Mouse (Mus musculus) megakaryocyte, adult 5-6 weeks (primary cell): ENCODE results near the gene Trim12c. TPM values are rescaled to one million over a fixed set of nuclear protein-coding genes. Genes with fewer than 3 reads are reported as not detected.
"Not testable (repeated sequence)": the region's sequence is repeated elsewhere in the genome, so short reads cannot be mapped to it uniquely, and the experiment has no call there.

Experiments
- ATAC-seq: 2 replicates; pipeline ENCODE4 v1.8.0; 2016; ENCODE audit warnings: mild to moderate bottlenecking, inconsistent platforms; ENCODE audit not compliant: poor library complexity, severe bottlenecking
- total RNA-seq, 2 experiments: library from RNA; stranded (forward) in 1 of 2; stranded (reverse) in 1 of 2; fragments of 153-499, 151-499 nt in 1 of 2; fragments of 221-1000, 200-1000 nt in 1 of 2; gene quantifications; 2 replicates each; pipeline versions ENCODE4 v1.2.3 to v1.2.4; 2015 to 2017

The Trim12c gene
- total RNA-seq (2015) = 32.5 and 36.4 TPM in 2 replicates
- 51.5 and 51.8 TPM in 2 replicates for total RNA-seq (2017)

DNA sequence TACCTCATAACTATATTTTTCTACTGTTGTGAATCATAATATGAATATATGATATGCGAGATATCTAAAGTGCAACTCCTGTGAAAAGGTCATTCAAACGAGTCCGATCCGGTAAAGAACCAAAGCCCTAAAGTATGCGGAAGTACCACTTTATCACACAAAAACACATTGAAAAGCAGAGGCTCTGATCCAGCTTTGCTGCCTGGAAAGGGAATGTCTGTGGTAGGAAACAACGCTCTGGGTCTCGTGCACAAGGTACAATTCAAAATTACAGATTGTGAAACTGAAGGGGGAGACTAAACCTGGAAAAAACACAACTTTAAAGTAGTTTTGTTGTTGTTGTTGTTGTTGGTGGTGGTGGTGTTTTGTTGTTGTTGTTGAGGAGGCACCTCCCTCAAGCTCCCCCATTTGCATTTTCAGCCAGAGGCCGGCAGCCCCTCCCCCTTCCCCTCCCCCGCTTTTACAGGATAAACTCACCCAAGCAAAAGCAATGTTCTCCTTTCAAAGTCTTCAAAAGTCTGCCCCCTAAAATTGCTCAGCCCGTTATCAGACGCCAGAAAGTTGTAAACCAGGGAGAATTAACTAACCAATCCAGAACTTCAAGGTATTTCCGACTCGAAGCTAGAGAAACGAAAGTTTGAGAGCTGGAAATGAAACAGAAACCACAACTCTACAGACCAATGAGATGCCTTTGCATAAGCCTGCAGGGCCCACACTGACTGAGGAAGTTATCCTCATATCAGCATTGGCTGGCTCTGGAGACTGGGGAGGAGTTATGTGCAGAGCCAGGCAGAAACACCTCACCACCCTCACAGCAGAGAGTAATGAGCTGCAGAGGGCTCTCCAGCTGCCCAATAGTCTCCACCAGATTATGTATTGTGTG lies at the start of gene Trim12c:
Trim12c (minus strand) TSS at position 646 of the 883 bp plus-strand sequence.
- peak; percentile 91 for ATAC-seq

DNA sequence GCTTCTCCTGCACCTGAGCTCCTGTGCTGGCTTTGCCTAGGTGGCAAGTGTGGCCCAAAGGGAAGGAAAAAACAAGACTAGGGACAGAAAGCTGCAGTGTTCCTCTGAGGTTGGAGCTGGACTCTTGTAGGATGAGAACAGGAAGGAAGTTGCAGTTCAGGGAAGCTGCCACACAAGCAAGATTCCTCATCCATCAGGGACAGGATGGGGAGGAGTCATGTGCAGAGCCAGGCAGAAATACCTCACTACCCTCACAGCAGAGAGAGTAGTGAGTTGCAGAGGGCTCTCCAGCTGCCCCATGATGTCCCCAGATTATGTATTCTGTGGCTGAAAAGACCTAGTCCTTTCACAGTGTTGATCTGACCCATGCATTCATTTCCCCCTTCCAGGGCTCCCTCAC lies 48.0 kb upstream of the Trim12c start:
- ATAC-seq = peak; percentile 49

DNA sequence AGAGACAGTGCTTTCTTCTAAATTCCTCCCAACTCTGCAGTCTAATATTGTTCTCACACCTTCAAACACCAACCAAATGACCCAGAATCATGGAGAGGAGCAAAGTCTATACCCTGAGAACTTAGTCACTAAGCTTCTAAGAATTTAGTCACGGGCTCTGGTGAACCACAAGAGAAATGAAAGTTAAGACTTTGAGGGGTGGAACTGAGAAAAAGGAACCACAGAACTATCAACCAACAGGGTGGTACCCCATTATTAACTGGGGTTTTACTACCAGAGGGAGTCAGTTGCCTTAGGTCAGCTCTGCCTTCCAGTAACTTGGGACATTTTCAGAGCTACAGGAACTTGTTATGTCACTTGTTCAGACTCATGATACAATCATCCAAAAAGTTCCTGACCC lies 47.5 kb upstream of the Trim12c start, which contains the start of gene Trim30c:
Trim30c (minus strand) TSS at position 140 of the 400 bp plus-strand sequence.
- peak; percentile 85 for ATAC-seq

DNA sequence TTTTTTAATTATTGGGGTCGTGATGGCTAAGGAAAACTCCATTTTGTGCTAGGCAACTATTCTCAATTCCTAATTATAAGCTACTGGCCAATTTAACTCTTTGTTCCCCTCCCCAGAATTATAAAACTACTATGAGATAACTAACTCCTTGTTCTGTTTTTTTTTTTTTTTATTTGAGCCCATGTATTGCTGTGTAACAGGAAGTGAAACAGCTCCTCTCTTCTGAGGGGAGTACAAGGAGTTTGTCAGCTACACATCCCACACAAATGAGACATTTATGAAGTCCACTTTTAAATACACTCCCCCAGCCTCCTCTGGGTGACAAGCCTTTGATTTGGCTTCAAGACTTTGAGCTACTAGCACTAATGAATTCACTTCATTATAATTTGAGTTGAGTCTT lies 45.3 kb upstream of the Trim12c start:
- peak; percentile 58 for ATAC-seq

DNA sequence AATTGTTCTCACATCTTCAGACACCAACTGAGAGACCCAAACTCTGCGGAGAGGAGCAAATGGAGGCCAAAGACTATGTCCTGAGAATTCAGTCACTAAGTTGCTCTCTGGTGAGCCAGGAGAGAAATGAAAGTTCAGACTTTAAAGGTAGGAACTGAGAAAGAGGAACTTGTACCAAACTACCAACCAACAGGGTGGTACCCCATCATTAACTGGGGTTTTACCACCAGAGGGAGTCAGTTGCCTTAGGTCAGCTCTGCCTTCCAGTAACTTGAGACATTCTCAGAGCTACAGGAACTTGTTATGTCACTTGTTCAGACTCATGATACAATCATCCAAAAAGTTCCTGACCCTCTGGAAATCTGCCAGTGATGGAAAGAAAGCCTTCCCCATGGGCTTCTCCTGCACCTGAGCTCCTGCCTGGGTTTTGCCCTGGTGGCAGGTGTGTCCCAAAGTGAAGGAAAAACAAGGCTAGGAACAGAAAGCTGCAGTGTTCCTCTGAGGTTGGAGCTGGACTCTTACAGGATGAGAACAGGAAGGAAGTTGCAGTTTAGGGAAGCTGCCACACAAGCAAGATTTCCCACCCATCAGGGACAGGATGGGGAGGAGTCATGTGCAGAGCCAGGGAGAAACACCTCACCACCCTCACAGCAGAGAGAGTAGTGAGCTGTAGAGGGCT lies 16.7 kb upstream of the Trim12c start, which contains the start of gene Trim30b:
Trim30b (minus strand) TSS at position 149 of the 679 bp plus-strand sequence.
- peak; percentile 79 for ATAC-seq

DNA sequence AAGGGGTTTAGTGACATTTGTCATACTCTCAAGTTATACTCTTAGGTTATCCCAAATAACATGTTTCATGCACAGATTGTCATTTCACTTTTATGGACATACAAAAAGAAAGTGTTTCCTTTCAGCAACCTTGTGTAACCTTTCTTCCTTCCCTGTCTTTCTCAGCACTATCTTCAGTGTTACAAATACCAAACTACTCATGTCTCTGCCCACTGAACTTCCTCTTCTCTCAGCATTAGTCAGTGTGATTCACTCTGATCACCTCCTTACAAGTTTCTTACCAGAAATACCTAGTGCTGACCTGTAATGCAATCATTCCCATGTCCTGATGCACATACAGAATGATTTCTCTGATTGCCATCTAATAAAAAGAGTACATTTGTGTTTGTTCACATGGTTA lies 13.2 kb upstream of the Trim12c start:
- peak; percentile 59 for ATAC-seq

DNA sequence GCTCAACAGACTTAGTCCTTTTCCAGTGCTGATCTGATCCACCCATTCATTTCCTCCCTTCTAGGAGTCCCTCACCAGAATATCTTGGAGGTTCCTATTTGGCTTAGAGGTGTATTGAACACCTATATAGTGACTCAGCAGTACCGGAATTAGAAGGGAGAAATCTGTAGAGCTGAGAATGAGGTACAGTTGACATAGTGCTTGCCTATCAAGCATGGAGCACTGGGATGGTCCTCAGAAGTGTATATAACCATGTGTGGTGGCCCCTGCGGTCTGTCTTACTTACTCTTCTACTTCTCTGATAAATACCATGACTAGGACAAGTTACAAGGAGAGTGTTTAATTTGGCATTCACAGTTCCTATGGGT lies 422 bp upstream of the Trim12c start:
- no peak; the same call in 1 of the 2 replicates for ATAC-seq

DNA sequence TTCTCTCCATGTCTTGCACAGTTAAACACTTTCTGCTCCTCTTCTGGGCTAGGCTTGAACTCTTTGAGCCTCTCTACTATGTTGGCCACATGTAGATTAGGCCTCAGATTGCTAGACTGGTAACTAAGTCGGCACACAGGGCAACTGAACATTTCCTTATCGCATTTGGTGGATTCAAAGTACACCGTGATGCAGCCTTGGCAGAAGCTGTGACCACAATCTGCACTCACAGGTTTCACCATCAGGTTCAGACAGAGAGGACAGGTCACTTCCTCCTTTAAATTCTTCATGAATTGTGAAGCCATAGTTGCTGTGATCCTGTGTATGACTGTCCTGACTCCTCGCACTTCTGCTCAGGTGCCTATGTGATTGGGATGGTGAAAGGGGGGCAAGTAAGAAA lies 5.1 kb downstream of the Trim12c start:
- peak; percentile 77 for ATAC-seq

DNA sequence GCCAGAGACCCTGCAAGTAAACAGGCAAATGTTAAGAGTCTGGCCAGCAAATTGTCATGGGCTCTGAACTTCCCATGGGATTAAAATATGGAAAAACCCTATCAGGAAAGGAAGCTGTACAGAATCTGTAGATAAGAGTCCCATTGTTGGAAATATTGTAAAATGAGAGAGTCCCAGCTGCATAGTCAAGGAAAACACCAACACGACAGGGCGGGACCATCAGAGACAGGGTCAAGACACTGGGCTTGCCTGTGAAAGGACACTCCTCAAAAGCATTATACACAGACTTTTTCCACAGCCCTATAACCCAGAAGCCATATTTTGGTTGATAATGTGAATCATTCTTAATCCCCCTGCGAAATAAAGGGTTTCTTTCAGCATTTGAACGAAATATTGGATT lies 12.4 kb downstream of the Trim12c start:
- ATAC-seq = not testable (repeated sequence)

DNA sequence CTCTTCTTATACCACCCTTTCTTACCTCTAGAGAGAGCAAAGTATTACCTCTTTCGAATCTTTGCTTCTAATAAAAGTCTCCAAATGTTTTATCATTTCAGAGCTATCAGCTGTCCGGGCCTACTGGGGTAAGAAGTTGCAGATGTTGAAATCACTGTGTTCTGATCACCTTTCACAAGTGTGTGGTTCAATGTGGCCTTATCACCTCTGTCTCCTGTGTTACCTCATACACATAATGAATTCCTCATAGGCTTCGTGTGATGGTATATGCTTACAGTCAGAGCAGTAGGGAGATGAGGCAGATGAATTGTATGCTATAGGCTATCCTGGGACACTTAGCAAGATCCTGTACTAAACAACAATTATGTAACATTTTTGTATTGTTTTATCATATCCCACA lies 17.6 kb downstream of the Trim12c start:
- ATAC-seq = peak; percentile 59

DNA sequence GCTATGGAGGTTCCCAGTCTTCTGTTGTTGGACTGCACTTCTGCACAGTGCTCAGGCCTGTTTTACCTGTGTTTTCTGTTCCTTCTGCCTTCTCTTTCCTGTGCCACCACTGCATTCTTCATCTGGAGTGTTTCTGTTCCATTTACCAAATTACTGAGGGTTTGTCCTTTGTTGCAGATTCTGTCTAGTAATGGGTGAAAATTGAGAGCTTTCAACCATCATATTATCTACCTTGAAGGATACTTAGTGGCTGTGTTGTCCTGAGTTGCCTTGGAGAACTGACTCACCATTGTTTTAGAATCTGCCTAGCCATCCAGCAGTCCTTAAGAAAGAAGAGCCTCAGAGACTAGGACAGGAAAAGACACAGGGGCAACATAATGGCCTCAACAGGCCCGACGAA lies 24.0 kb downstream of the Trim12c start, which contains the start of gene Trim34b:
Trim34b (plus strand) TSS at position 301 of the 400 bp plus-strand sequence.
- ATAC-seq = not testable (repeated sequence)

DNA sequence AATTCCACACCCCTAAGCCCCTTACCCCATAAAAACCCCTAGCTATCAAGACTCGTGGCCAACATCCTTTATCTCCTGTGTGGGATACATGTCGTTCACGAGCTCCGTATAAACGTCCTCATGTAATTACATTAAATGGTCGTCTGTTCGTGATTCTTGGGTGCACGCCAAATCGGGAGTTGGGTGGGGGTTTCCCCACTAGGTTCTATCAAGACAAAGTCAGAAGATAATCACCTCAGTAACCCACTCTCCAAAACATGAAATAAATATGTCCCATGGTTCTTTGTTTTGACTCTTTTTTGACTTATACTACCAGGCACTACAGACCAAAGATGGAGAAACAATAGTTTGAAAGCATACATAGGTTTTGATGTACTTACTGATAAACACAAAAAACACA lies 31.1 kb downstream of the Trim12c start:
- ATAC-seq = no peak

DNA sequence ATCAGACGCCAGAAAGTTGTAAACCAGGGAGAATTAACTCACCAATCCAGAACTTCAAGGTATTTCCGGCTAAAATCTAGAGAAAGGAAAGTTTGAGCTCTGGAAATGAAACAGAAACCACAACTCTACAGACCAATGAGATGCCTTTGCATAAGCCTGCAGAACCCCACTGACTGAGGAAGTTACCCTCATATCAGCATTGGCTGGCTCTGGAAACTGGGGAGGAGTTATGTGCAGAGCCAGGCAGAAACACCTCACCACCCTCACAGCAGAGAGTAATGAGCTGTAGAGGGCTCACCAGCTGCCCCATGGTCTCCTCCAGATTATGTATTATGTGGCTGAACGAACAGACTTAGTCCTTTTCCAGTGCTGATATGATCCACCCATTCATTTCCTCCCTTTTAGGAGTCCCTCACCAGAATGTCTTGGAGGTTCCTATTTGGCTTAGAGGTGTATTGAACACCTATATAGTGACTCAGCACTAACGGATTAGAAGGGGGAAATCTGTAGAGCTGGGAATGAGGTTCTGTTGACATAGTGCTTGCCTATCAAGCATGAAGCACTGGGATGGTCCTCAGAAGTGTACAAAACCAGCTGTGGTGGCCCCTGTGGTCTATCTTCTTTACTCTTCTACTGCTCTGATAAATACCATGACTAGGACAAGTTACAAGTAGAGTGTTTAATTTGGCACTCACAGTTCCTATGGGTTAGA lies 37.6 kb downstream of the Trim12c start, which contains the start of gene Trim12a:
Trim12a (minus strand) TSS at position 98 of the 712 bp plus-strand sequence.
- peak; percentile 83 for ATAC-seq

DNA sequence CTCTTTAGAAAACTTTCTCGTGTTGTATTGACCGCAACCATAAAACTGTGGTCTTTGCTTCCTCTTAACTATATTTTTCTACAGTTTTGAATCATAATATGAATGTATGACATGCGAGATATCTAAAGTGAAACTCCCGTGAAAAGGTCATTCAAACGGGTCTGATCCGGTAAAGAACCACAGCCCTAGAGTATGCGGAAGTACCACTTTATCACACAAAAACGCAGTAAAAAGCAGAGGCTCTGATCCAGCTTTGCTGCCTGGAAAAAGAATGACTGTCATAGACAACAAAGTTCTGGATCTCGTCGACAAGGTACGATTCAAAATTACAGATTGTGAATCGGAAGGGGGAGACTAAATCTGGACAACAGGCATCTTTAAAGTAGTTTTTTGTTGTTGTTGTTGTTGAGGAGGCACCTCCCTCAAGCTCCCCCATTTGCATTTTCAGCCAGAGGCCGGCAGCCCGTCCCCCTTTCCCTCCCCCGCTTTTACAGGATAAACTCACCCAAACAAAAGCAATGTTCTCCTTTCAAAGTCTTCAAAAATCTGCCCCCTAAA lies 38.3 kb downstream of the Trim12c start:
- ATAC-seq = peak; percentile 72

DNA sequence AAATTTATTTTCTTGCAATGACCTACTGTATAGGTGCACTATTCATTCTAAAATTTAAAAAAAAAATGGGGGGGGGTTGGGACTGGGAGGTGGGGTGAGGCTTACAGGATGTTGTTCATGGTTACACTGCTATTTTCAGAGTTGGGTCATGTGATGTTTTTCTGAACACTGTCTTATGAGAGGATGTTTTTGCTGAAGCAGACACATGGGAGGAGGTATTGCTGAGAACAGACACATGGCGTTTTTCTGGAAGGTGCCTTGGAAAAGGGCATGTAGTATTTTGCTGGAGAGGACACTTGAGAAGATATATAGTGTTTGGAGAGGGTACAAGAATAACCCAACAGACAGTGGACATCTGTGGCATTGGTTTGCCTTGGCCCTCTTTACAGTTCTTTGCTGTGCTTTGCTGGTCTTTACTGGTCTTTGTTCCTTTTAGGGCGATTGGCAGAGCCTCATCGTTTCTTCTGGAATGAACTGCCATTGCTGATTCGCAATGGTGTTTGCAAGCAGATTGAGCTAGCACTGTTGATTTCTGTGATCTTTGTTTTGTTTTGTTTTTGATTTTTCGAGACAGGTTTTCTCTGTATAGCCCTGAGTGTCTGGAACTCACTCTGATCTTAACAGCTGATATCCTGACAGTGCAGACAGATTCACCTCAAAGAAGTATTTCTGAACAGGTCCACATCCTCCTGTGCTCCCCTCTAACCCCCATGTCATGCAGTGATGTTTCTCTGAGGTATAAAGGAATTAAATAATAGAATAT lies 61.3 kb downstream of the Trim12c start:
- no peak for ATAC-seq

DNA sequence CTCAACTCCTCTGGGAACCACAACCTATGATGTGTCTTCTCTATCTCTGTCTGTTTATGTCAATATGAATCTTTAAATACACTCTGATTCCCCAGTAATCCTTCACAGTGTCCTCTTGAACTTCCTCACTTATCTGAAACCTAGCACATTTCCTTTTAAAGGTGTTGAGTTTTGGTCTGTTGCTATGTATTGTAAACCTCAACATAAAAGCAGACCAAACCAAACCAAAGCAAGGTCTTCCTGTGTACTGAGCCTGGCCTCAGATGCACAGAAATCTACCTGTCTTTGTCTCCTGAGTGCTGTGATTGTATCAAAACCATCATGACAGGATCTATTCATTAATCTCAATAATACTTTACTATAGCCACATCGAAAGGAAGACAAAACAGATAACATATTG lies 62.5 kb downstream of the Trim12c start:
- no peak for ATAC-seq
